Comparison of ENCODE assay signal across 24 mouse cellular contexts in the genomic region with DNA sequence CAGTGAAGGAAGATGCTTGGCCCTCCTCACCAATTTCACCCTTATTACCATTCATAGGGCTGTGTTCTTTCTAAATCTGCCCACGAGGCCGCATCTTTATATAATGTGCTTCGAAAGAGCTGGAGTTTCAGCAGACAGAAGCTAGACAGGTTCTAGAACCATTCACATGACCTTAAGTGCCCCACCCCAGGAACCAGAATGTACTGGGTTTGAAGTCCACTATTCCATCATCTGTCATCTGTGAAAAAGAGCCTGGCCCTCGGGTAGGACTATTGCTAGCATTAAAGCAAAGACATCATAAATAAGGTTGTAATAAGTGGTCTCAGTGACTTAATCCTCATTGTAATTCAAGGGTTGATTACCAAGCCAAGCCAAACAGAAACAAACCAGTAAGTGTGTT. TPM values are rescaled to one million over a fixed set of nuclear protein-coding genes. Genes with fewer than 3 reads are reported as not detected.
A peak's percentile ranks its signal among the peaks of the same experiment; 100 is the strongest.
DNase-seq lines count a peak whose midpoint lies in the region; ATAC-seq and TF ChIP-seq lines count a peak whose summit lies in the region.
"Had no signal": no experiment of that assay in that cellular context is flagged by ENCODE, and none has a peak within 500 bp of the region (broad histone marks: within the 10 kb centered on the region; RNA-seq: fewer than 3 reads in every experiment).

No protein-coding gene starts in this region.

- ATAC-seq in kidney, embryonic 16.5 days (ENCODE audit: low FRiP score, low TSS enrichment), result no peak
- ATAC-seq in kidney, embryonic 15.5 days (replicated peaks; ENCODE audit: low FRiP score), result no peak
- ATAC-seq: activated CD4-positive, CD25-positive, alpha-beta regulatory T cell, adult 4 months; CD4-positive, CD25-positive, alpha-beta regulatory T cell, adult 4 months; forebrain, embryonic 13.5 days; forebrain, embryonic 15.5 days; Patski had no signal

- H3K4me2 ChIP-seq in kidney, embryonic 16.5 days (replicated peaks; ENCODE audit: low read depth, low read length), result no peak overlapping the region
- no peak overlapping the region for H3K4me2 ChIP-seq in kidney, embryonic 15.5 days
- H3K4me2 ChIP-seq: embryonic facial prominence, embryonic 12.5 days; forebrain, embryonic 13.5 days; forebrain, embryonic 15.5 days had no signal

- H3K27ac ChIP-seq in kidney, adult 2 months (ENCODE audit: insufficient read depth, low read depth, low read length), result no peak overlapping the region
- no peak overlapping the region for H3K27ac ChIP-seq in kidney, embryonic 16.5 days (ENCODE audit: low read length)
- H3K27ac ChIP-seq in kidney, embryonic 15.5 days, result no peak overlapping the region
- H3K27ac ChIP-seq: embryonic facial prominence, embryonic 10.5 days; embryonic facial prominence, embryonic 12.5 days; forebrain, embryonic 13.5 days; forebrain, embryonic 15.5 days had no signal

- no peak for TF ChIP-seq CTCF in kidney, adult 2 months (conservative IDR thresholded peaks at IDR 0.05; ENCODE audit: insufficient read depth, insufficient read length, low read depth, low read length)

- no peaks in the 10 kb centered on the region for H3K36me3 ChIP-seq in kidney, adult 2 months (ENCODE audit: control insufficient read depth, insufficient read depth, low read length)
- H3K36me3 ChIP-seq in kidney, embryonic 16.5 days (ENCODE audit: insufficient read depth, low read length), result no peaks in the 10 kb centered on the region
- H3K36me3 ChIP-seq in kidney, embryonic 15.5 days, result no peaks in the 10 kb centered on the region
- H3K36me3 ChIP-seq: embryonic facial prominence, embryonic 10.5 days; embryonic facial prominence, embryonic 12.5 days; forebrain, embryonic 15.5 days; G1E had no signal

- DNase-seq in kidney, adult 2 months, result peak; percentile 58
- no peak for DNase-seq in kidney, postnatal 10 days
- peak; percentile 61 for DNase-seq in kidney, adult 9 months
- peak; percentile 34 to 46 for DNase-seq in kidney, postnatal 36 days
- DNase-seq: adrenal gland, adult 8-10 months; adrenal gland, postnatal 14 days; adrenal gland, postnatal 36 days; B cell, adult 2 months; cerebellum, adult 11-12 months; cerebellum, adult 2 months; cerebellum, adult 9-10 months; cerebellum, postnatal 10 days; cerebellum, postnatal 25 days had no signal

- peaks cover 29% of the 10 kb centered on the region for H3K4me1 ChIP-seq in kidney, adult 2 months (ENCODE audit: control insufficient read depth, insufficient read depth, low read length)
- H3K4me1 ChIP-seq in kidney, embryonic 16.5 days (ENCODE audit: insufficient read depth, low read length), result peaks cover 17% of the 10 kb centered on the region
- peaks cover 16% of the 10 kb centered on the region for H3K4me1 ChIP-seq in kidney, embryonic 15.5 days

- 37% methylated on average over 4 of the region's 4 CpGs for WGBS in kidney, adult 2 months
- WGBS in kidney, embryonic 16.5 days, result 71% methylated on average over 4 of the region's 4 CpGs
- 75% methylated on average over 4 of the region's 4 CpGs for WGBS in kidney, embryonic 15.5 days

- no peak for TF ChIP-seq POLR2A in kidney, adult 2 months (IDR thresholded peaks at IDR 0.05; ENCODE audit: low read depth, low read length)

- H3K4me3 ChIP-seq in kidney, adult 2 months (ENCODE audit: insufficient read depth, low read depth, low read length), result no peak overlapping the region
- no peak overlapping the region for H3K4me3 ChIP-seq in kidney, embryonic 16.5 days (ENCODE audit: low read length)
- H3K4me3 ChIP-seq in kidney, embryonic 15.5 days (replicated peaks), result no peak overlapping the region
- H3K4me3 ChIP-seq: embryonic facial prominence, embryonic 10.5 days; embryonic facial prominence, embryonic 12.5 days; forebrain, embryonic 13.5 days; forebrain, embryonic 15.5 days had no signal

- no peaks in the 10 kb centered on the region for H3K9me3 ChIP-seq in kidney, embryonic 16.5 days (ENCODE audit: low read length)
- H3K9me3 ChIP-seq in kidney, embryonic 15.5 days (replicated peaks), result no peaks in the 10 kb centered on the region
- H3K9me3 ChIP-seq: embryonic facial prominence, embryonic 10.5 days; embryonic facial prominence, embryonic 12.5 days; forebrain, embryonic 13.5 days; forebrain, embryonic 15.5 days; G1E had no signal

- no peak overlapping the region for H3K9ac ChIP-seq in kidney, embryonic 16.5 days (replicated peaks; ENCODE audit: low read length)
- no peak overlapping the region for H3K9ac ChIP-seq in kidney, embryonic 15.5 days
- H3K9ac ChIP-seq: embryonic facial prominence, embryonic 12.5 days; forebrain, embryonic 13.5 days; forebrain, embryonic 15.5 days had no signal

- H3K27me3 ChIP-seq in kidney, adult 2 months (replicated peaks; ENCODE audit: control insufficient read depth, insufficient read depth, low read length), result no peaks in the 10 kb centered on the region
- no peaks in the 10 kb centered on the region for H3K27me3 ChIP-seq in kidney, embryonic 16.5 days (ENCODE audit: insufficient read depth, low read length)
- H3K27me3 ChIP-seq in kidney, embryonic 15.5 days, result no peaks in the 10 kb centered on the region
- H3K27me3 ChIP-seq: CH12.LX; forebrain, embryonic 13.5 days; forebrain, embryonic 15.5 days; Patski had no signal

RNA-seq across cellular contexts. Expression of gene Ablim1, which starts 35.1 kb away (rescaled TPM):
- polyA plus RNA-seq in kidney, adult 2 months (2012; rRNA removed), result 34.7 and 38.3 TPM in 2 replicates
- polyA plus RNA-seq in kidney, embryonic 16.5 days (2015; fragmentation: Nextera tagmentation; extraction: Ambion mirVana), result 39.3 and 43.2 TPM in 2 replicates
- polyA plus RNA-seq in kidney, embryonic 15.5 days (2015; fragmentation: Nextera tagmentation; extraction: Ambion mirVana), result 35.2 and 35.8 TPM in 2 replicates
